In genomic region chr12:25313212-25313611, GRCm38 (mm10) we compare ENCODE assay signal across 22 mouse cellular contexts.
DNase-seq lines count a peak whose midpoint lies in the region; ATAC-seq lines count a peak whose summit lies in the region.
"Had no signal": no experiment of that assay in that cellular context is flagged by ENCODE, and none has a peak within 500 bp of the region (broad histone marks: within the 10 kb centered on the region; RNA-seq: fewer than 3 reads in every experiment).

No protein-coding gene starts in this region.

- H3K4me2 ChIP-seq in heart, embryonic 11.5 days = no peak overlapping the region
- H3K4me2 ChIP-seq: embryonic facial prominence, embryonic 13.5 days; embryonic facial prominence, embryonic 15.5 days; forebrain, embryonic 12.5 days had no signal

- H3K27ac ChIP-seq in heart, embryonic 11.5 days (ENCODE audit: low read depth, low read length) = no peak overlapping the region
- H3K27ac ChIP-seq: embryonic facial prominence, embryonic 13.5 days; embryonic facial prominence, embryonic 15.5 days; forebrain, embryonic 10.5 days; forebrain, embryonic 12.5 days had no signal

- DNase-seq in adrenal gland, adult (ENCODE audit: inconsistent age in 2 of 2, low spot score in 1 of 2) = peak; percentile 49 to 82
- no peak for DNase-seq in adrenal gland, postnatal 10 days
- DNase-seq in adrenal gland, postnatal 14 days = peak; percentile 28
- no peak for DNase-seq in adrenal gland, postnatal 25 days
- DNase-seq: adrenal gland, adult 8-10 months; cerebellum, adult 11-12 months; cerebellum, adult 2 months; cerebellum, adult 9-10 months; cerebellum, postnatal 10 days; cerebellum, postnatal 25 days; embryo, embryonic 11 days had no signal

- H3K4me3 ChIP-seq in heart, embryonic 11.5 days (ENCODE audit: low read depth, low read length) = no peak overlapping the region
- H3K4me3 ChIP-seq: embryonic facial prominence, embryonic 13.5 days; embryonic facial prominence, embryonic 15.5 days; erythroblast, embryonic 14.5 days; forebrain, embryonic 10.5 days; forebrain, embryonic 12.5 days had no signal

- H3K4me1 ChIP-seq in heart, embryonic 11.5 days (ENCODE audit: control insufficient read depth, insufficient read depth, low read length) = peaks cover 11% of the 10 kb centered on the region; the same call in 1 of the 2 replicates
- H3K4me1 ChIP-seq: forebrain, embryonic 12.5 days had no signal

- H3K27me3 ChIP-seq in heart, embryonic 11.5 days (ENCODE audit: control insufficient read depth, insufficient read depth, low read length) = no peaks in the 10 kb centered on the region
- H3K27me3 ChIP-seq: embryonic facial prominence, embryonic 13.5 days; embryonic facial prominence, embryonic 15.5 days; forebrain, embryonic 12.5 days; Patski had no signal

- no peaks in the 10 kb centered on the region for H3K9me3 ChIP-seq in heart, embryonic 11.5 days (replicated peaks; ENCODE audit: control insufficient read depth, low read length)
- H3K9me3 ChIP-seq: embryonic facial prominence, embryonic 13.5 days; embryonic facial prominence, embryonic 15.5 days; forebrain, embryonic 10.5 days; forebrain, embryonic 12.5 days had no signal

- no peaks in the 10 kb centered on the region for H3K36me3 ChIP-seq in heart, embryonic 11.5 days (ENCODE audit: control insufficient read depth, insufficient read depth, low read length)
- H3K36me3 ChIP-seq: embryonic facial prominence, embryonic 13.5 days; embryonic facial prominence, embryonic 15.5 days; forebrain, embryonic 10.5 days; forebrain, embryonic 12.5 days; G1E had no signal

- no peak overlapping the region for H3K9ac ChIP-seq in heart, embryonic 11.5 days (ENCODE audit: low read depth, low read length)
- H3K9ac ChIP-seq: embryonic facial prominence, embryonic 13.5 days; embryonic facial prominence, embryonic 15.5 days; forebrain, embryonic 12.5 days had no signal

- ATAC-seq in heart, embryonic 11.5 days (replicated peaks; ENCODE audit: insufficient number of reproducible peaks, low FRiP score, low TSS enrichment) = no peak
- ATAC-seq: activated CD4-positive, CD25-positive, alpha-beta regulatory T cell, adult 4 months; forebrain, embryonic 14.5 days; forebrain, embryonic 16.5 days; Patski had no signal

Comparison
In these comparisons a context has a peak if more than half of its experiments do, and no peak if none do; other contexts are left out.
1. DNase-seq: peak in adrenal gland, adult (2 of 2) and adrenal gland, postnatal 14 days (single experiment); none in adrenal gland, postnatal 10 days (single experiment) and adrenal gland, postnatal 25 days (single experiment).